Mouse (Mus musculus): ENCODE data around the gene Mid1ip1. TPM values are rescaled to one million over a fixed set of nuclear protein-coding genes. Genes with fewer than 3 reads are reported as not detected.

The Mid1ip1 gene
- polyA plus RNA-seq (2016; fragmentation: Nextera tagmentation; extraction: Ambion mirVana): 31.7 and 31.9 TPM in 2 replicates

DNA sequence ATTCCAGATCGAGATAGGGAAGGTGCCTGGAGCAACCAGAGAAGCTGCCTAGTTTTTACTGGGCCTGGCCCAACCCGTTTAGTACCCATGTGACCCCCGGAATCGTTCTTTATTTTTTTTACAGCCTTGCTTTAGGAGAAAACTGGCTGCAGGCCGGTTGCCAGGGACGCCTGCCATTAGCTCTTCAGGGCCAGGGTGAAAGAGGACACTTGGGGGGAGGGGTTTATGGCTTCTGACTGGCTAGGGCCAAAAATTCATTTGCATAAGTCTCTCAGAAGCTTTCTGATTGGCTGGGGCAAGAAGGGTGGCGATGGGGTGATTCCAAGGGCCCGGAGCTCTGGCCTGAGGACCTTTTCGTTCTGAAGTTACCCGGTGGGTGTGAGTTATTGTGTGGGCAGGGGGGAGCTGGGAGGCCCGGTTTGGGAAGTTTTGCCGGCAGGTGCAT lies at the start of gene Mid1ip1:
TSS of gene Mid1ip1 (plus strand) at position 318 of the 445 bp plus-strand sequence.
- peaks cover 4% of the 10 kb centered on the region for H3K4me1 ChIP-seq (replicated peaks)
- peak within 1 kb of the TSS; percentile 45 for H3K9ac ChIP-seq
- H3K4me3 ChIP-seq: peak within 1 kb of the TSS; percentile 33
- H3K27ac ChIP-seq (ENCODE audit: poor library complexity, severe bottlenecking): peak within 1 kb of the TSS; percentile 75
- no peaks in the 10 kb centered on the region for H3K36me3 ChIP-seq
- ATAC-seq (ENCODE audit: insufficient number of reproducible peaks, low FRiP score): peak; percentile 86
- H3K27me3 ChIP-seq (replicated peaks): no peaks in the 10 kb centered on the region; the same call in 1 of the 2 replicates
- 12% methylated on average over 12 of the region's 12 CpGs for WGBS
- peak within 1 kb of the TSS; percentile 67 for H3K4me2 ChIP-seq
- no peaks in the 10 kb centered on the region for H3K9me3 ChIP-seq (replicated peaks)

DNA sequence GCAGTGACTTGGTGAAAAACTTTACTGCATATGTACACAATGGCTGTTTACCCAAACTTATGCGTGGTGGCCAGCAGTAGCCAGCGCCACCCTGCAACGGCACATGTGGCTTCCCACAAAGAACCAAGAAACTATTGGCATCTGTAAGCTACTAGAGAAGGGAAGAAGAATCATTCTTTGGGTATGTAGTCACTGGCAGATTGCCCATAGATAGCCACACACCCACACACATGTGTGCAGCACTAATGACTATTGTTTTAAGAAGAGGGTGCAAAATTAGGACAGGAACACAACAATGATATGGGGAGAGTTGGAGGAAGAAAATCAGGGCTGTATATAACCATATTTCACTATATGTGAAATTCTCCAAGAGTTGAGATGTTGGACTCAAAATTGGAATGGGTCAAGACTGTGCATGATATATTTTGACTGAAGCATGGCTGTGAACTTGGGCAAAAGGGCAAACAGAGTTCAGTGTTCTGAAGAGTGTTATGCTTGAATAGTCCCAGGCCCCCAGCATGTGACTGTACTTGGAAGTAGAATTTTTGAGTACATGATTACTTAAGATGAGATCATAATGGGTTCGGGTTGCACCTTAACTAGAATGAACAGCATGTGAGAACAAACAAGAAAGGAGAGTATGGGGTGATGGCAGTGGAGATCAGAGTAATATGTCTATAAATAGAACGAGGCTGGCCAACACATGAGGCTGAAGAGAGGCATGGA lies 20.2 kb upstream of the Mid1ip1 start:
- H3K9me3 ChIP-seq (replicated peaks): no peaks in the 10 kb centered on the region
- no peaks in the 10 kb centered on the region for H3K36me3 ChIP-seq
- no peaks in the 10 kb centered on the region for H3K4me1 ChIP-seq (replicated peaks)
- no peaks in the 10 kb centered on the region for H3K27me3 ChIP-seq (replicated peaks)
- 70% methylated on average over 5 of the region's 5 CpGs for WGBS
- ATAC-seq (ENCODE audit: insufficient number of reproducible peaks, low FRiP score): no peak
- no peak overlapping the region for H3K4me3 ChIP-seq
- H3K4me2 ChIP-seq: no peak overlapping the region
- H3K9ac ChIP-seq: no peak overlapping the region
- no peak overlapping the region for H3K27ac ChIP-seq (ENCODE audit: poor library complexity, severe bottlenecking)

DNA sequence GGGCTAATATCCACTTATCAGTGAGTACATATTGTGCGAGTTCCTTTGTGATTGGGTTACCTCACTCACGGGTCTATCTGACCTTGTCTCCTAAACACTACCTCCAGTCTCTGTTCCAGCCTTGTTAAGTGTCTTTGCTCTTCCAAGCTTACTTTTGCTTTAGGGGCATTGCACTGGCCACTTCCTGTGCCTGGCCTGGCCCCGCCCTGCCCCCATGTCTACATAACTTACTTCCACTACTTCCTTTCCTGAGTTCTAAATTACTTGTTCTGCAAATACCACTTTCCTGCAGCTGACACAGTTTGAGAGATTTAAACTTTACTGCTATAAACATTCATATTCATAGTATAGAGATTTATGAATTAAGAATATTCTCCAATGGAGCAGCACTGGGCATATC lies 8.1 kb upstream of the Mid1ip1 start:
- H3K9ac ChIP-seq: no peak overlapping the region
- 77% methylated on average over 3 of the region's 3 CpGs for WGBS
- no peak for ATAC-seq (ENCODE audit: insufficient number of reproducible peaks, low FRiP score)

DNA sequence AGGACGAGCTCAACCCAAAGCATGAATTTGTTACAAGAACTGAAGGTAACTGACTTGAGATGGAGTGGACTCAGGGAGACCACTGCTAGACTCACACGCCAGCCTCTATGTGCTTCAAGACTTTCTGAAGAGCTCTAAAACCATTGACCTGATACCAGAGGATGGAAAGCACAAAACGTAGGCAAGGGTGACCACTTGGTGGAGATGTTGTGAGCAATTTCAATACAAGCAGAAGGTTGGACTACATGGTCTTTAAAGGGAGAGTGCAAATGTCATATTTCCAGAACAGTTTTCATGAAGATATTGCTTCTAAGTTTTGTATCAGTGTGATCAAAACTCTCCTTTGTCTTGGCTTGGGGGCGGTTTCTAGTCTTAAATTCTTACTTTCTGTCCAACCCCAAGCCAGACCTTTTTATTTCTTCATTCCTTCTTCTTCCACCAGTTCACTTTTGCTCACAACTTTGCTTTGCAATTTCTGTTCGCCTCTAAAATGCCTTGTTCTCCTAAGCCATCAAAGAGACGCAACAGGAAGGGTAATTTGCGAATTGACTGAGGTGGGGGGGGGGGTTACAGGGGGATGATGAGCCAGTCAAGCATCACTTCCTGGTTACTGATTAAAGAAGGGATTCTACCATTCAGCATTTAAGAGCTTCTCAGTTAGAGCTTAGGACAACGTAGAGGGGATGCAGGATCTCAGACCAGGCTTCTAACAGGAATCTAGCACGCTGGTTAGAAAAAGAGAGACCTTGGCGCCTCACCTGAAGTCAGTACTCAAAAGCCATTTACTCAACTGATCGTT lies 775 bp upstream of the Mid1ip1 start:
- H3K4me2 ChIP-seq: peak overlapping the region; percentile 67
- no peak overlapping the region for H3K9ac ChIP-seq
- H3K36me3 ChIP-seq: no peaks in the 10 kb centered on the region
- no peaks in the 10 kb centered on the region for H3K9me3 ChIP-seq (replicated peaks)
- H3K4me3 ChIP-seq: peak overlapping the region; percentile 29
- no peaks in the 10 kb centered on the region; the same call in 1 of the 2 replicates for H3K27me3 ChIP-seq (replicated peaks)
- peaks cover 4% of the 10 kb centered on the region for H3K4me1 ChIP-seq (replicated peaks)
- no peak for ATAC-seq (ENCODE audit: insufficient number of reproducible peaks, low FRiP score)
- H3K27ac ChIP-seq (ENCODE audit: poor library complexity, severe bottlenecking): peak overlapping the region; percentile 44
- WGBS: 34% methylated on average over 11 of the region's 11 CpGs

More for the DNA sequence above, 8.1 kb upstream of the Mid1ip1 start:
- Histone ChIP-seq H3K9me3 (replicated peaks) (no peaks in the 10 kb centered on the region), H3K4me2 (no peak overlapping the region), H3K4me1 (replicated peaks) (no peaks in the 10 kb centered on the region), H3K36me3 (no peaks in the 10 kb centered on the region), H3K4me3 (no peak overlapping the region), H3K27me3 (replicated peaks) (no peaks in the 10 kb centered on the region), H3K27ac (ENCODE audit: poor library complexity, severe bottlenecking) (no peak overlapping the region)

DNA sequence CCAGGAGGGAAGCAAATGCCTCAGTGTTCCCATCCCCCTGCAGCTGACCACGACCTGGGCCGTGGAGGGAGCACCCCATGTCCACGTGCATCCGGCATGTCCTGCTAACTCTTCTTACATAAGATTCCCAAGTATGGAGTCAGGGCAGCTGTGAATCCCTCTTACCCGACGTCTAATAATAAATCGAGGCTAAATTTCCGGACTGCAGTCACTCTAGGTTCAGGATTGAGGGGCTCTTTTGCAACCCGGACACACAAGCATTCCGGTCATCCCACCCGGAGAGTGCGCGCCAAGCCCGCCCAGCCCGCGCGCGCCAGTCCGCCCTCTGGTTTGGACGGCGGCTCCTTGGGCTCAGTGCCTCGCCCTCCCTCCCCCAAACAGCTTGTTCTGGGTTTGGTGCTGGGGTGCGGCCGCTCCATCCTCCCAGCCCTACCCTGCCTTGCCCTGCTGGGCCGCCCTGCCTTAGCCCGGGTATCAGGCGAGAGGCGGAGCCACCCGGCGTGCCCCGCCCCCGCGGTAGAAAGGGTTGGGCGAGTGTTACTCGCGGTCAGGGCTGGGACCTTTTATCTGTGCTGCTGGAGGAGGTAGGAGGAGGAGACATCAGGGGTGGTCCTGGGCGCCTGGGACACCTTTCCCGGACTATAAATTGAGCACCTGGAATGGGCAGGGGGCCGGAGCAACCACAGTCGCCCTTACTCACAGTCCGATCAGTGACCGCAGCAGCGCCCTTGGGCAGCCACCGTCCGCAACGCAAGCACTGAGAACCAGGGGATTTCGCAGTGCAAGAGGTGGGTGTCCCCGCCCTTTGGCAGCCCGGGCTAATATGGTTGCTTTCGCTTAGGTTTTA lies 2.3 kb downstream of the Mid1ip1 start:
- Histone ChIP-seq H3K9me3 (replicated peaks) (no peaks in the 10 kb centered on the region), H3K27me3 (replicated peaks) (no peaks in the 10 kb centered on the region; the same call in 1 of the 2 replicates), H3K4me3 (peak overlapping the region; percentile 68), H3K4me1 (replicated peaks) (peaks cover 6% of the 10 kb centered on the region), H3K9ac (peak overlapping the region; percentile 84), H3K27ac (ENCODE audit: poor library complexity, severe bottlenecking) (peak overlapping the region; percentile 87), H3K4me2 (peak overlapping the region; percentile 83), H3K36me3 (no peaks in the 10 kb centered on the region)
- WGBS: 17% methylated on average over 50 of the region's 50 CpGs
- peak; percentile 92 for ATAC-seq (ENCODE audit: insufficient number of reproducible peaks, low FRiP score)

DNA sequence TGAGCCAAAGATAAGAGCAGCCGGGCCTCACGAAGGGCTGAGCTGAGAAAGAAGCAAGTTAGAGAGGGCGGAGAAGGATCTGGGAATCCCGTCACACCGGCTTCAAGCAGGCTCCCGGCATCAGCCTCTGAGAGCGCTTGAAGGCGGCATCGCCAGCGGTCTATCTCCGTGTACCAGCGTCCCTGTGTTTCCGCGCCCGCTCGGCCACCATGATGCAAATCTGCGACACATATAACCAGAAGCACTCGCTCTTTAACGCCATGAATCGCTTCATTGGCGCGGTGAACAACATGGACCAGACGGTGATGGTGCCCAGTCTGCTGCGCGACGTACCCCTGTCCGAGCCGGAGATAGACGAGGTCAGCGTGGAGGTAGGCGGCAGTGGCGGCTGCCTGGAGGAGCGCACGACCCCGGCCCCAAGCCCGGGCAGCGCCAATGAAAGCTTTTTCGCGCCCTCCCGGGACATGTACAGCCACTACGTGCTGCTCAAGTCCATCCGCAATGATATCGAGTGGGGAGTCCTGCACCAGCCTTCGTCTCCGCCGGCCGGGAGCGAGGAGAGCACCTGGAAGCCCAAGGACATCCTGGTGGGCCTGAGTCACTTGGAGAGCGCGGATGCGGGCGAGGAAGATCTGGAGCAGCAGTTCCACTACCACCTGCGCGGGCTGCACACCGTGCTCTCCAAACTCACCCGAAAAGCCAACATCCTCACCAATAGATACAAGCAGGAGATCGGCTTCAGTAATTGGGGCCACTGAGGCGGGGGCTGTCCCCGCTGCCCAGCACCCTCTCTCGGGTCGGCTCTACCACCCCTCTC lies 3.4 kb downstream of the Mid1ip1 start:
- H3K4me3 ChIP-seq: peak overlapping the region; percentile 68
- H3K27ac ChIP-seq (ENCODE audit: poor library complexity, severe bottlenecking): peak overlapping the region; percentile 87
- ATAC-seq (ENCODE audit: insufficient number of reproducible peaks, low FRiP score): no peak
- 12% methylated on average over 61 of the region's 61 CpGs for WGBS
- H3K27me3 ChIP-seq (replicated peaks): no peaks in the 10 kb centered on the region; the same call in 1 of the 2 replicates
- H3K9me3 ChIP-seq (replicated peaks): no peaks in the 10 kb centered on the region
- peaks cover 6% of the 10 kb centered on the region for H3K4me1 ChIP-seq (replicated peaks)
- peak overlapping the region; percentile 83 for H3K4me2 ChIP-seq
- H3K9ac ChIP-seq: peak overlapping the region; percentile 84
- no peaks in the 10 kb centered on the region for H3K36me3 ChIP-seq

DNA sequence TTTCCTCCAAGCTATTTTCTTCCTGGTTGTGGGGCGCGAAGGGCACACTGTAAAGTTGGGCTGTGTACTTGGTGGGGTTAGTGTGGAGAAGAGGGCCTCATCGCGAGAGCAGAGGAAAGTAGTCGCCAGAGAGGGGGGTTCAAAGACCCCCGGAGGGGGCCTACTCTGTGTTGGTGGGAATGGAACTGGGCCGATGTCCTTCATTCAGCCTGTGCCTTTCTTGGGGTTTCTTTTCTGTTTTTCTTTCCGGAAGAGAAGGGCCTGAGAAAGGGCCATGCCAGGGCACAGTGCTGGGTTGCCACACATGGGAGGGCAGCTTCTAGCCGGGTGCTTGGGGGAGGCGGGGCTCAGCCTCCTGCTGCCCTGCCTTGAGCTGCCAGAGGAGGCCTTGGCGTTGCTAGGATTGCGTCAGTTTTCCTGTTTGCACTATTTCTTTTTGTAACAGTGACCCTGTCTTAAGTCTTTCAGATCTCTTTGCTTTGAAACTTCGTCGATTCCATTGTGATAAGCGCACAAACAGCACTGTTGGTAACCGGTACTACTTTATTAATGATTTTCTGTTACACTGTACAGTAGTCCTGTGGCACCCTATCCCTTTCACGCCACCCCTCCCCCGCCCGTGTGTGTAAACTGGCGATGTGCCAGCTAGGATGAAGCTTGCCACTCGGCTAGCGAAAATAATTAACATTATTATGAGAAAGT lies 4.2 kb downstream of the Mid1ip1 start:
- WGBS: 15% methylated on average over 22 of the region's 22 CpGs
- Histone ChIP-seq H3K27ac (ENCODE audit: poor library complexity, severe bottlenecking) (peak overlapping the region; percentile 87), H3K36me3 (no peaks in the 10 kb centered on the region), H3K9me3 (replicated peaks) (no peaks in the 10 kb centered on the region), H3K4me3 (peak overlapping the region; percentile 68), H3K27me3 (replicated peaks) (no peaks in the 10 kb centered on the region; the same call in 1 of the 2 replicates), H3K9ac (peak overlapping the region; percentile 84), H3K4me1 (replicated peaks) (peaks cover 6% of the 10 kb centered on the region), H3K4me2 (peak overlapping the region; percentile 83)
- ATAC-seq (ENCODE audit: insufficient number of reproducible peaks, low FRiP score): peak; percentile 64

DNA sequence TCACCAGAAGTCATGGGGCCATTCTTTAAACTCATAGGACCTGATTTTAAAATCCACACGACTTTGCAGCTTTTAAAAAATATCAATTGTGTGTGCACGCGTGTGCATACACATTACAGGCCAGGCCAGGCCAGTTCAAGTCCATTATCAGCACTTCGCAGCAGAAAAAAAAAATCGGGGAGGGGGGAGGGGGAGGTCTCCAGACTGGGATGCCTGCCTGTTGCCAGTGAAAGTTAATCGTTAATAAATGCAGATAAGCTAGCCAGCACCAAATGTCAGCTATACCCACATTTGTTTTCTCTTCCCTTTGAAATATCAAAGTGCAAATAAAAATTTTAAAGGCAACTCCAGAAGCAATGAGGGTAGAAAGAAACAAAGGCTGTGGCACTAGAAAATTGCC lies 5.6 kb downstream of the Mid1ip1 start:
- Histone ChIP-seq H3K4me1 (replicated peaks) (0 out of 2 replicates have a peak, but pooled peaks cover 2% of the 10 kb centered on the region), H3K9me3 (replicated peaks) (no peaks in the 10 kb centered on the region), H3K27ac (ENCODE audit: poor library complexity, severe bottlenecking) (no peak overlapping the region), H3K4me3 (no peak overlapping the region), H3K9ac (no peak overlapping the region), H3K4me2 (0 out of 2 replicates have a peak overlapping the region, but pooled peaks have one; percentile 3), H3K36me3 (no peaks in the 10 kb centered on the region), H3K27me3 (replicated peaks) (no peaks in the 10 kb centered on the region; the same call in 1 of the 2 replicates)
- no peak for ATAC-seq (ENCODE audit: insufficient number of reproducible peaks, low FRiP score)
- WGBS: 17% methylated on average over 6 of the region's 6 CpGs

DNA sequence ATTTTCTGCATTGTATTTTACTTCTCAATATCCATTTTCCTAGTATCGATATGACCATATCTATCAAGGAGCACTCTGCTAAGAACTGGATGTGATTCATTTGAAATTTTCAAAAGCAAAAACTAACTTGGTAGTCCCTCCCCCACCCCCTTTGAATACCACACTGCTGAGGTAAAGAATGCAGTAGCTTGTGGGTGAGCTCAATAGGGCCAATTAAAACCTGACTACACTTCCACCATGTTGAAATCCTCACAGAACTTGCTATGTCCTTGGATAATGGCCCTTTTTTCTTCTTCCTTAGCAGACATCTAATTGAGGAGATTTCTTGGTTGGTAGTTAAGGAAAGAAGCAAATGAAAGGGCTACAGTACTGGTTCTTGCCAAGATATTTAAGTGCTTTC lies 9.8 kb downstream of the Mid1ip1 start:
- Histone ChIP-seq H3K27ac (ENCODE audit: poor library complexity, severe bottlenecking) (no peak overlapping the region), H3K4me3 (no peak overlapping the region), H3K27me3 (replicated peaks) (no peaks in the 10 kb centered on the region), H3K36me3 (no peaks in the 10 kb centered on the region), H3K4me2 (no peak overlapping the region), H3K4me1 (replicated peaks) (0 out of 2 replicates have a peak, but pooled peaks cover 5% of the 10 kb centered on the region), H3K9me3 (replicated peaks) (no peaks in the 10 kb centered on the region), H3K9ac (no peak overlapping the region)
- WGBS: 86% methylated on average over 1 of the region's 1 CpGs
- no peak for ATAC-seq (ENCODE audit: insufficient number of reproducible peaks, low FRiP score)
